8 mouse cellular contexts compared by ENCODE assay signal in the genomic region with DNA sequence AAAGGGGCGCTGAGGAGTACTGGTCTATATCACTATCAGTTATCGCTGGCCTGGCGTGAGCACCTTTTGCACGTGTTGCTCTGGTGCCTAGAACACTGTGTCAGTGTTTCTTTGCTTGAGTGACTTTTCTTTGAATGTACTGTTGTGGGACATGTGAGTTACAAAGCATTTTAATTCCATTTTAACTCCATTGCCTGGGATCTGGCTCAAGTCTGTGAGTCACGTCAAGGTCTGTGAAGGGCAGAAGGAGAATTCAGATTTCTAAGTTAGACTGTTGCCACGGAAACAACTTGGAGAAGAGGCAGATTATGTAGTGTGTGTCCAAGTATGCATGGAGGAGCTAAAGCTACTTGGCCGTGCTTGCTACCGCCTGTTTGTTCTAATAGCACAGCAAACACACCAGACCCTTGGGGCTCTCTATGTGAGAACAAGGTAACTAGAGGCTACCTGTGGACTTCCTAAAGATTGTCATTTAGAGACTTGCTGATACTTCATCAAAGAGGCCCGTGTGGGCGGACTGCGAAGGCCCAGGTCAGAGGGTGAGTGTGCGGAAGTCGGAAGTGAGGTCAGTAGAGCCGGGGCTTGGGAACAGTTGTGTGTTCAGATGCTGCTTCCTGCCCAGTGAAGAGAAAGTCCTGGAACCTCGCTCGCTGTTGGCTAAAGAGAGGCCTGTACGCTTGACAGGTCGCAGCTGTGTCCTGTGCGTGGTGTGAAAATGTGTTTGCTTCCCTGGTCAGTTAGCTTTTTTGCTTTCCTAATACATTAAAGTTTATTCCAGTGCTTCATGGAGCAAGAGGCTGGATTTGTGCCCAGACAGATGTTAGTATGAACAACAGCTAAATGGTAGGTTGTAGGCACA. TPM values are rescaled to one million over a fixed set of nuclear protein-coding genes. Genes with fewer than 3 reads are reported as not detected.
DNase-seq lines count a peak whose midpoint lies in the region; ATAC-seq and TF ChIP-seq lines count a peak whose summit lies in the region.

No protein-coding gene starts in this region.

- H3K4me1 ChIP-seq in bone marrow, adult 2 months (ENCODE audit: control insufficient read depth, insufficient read depth, low read length) = peaks cover 11% of the 10 kb centered on the region
- H3K4me1 ChIP-seq in liver, postnatal 0 days (ENCODE audit: insufficient read depth) = peaks cover 43% of the 10 kb centered on the region
- peaks cover 39% of the 10 kb centered on the region for H3K4me1 ChIP-seq in stomach, embryonic 14.5 days (ENCODE audit: control insufficient read depth, insufficient read depth, low read length)
- H3K4me1 ChIP-seq in cerebellum, adult 2 months (ENCODE audit: control insufficient read depth, insufficient read depth, low read length) = peaks cover 23% of the 10 kb centered on the region

- no peaks in the 10 kb centered on the region for H3K9me3 ChIP-seq in liver, postnatal 0 days (ENCODE audit: low read length)
- H3K9me3 ChIP-seq in stomach, embryonic 14.5 days (ENCODE audit: control insufficient read depth, low read depth, low read length) = no peaks in the 10 kb centered on the region

- WGBS in bone marrow, adult 2 months = 84% methylated on average over 19 of the region's 19 CpGs
- WGBS in liver, postnatal 0 days (ENCODE audit: insufficient replicate concordance) = 66% methylated on average over 19 of the region's 19 CpGs
- WGBS in stomach, embryonic 14.5 days = 59% methylated on average over 19 of the region's 19 CpGs
- WGBS in cerebellum, adult 2 months = 65% methylated on average over 19 of the region's 19 CpGs

- H3K4me2 ChIP-seq in liver, postnatal 0 days (ENCODE audit: low read depth, low read length) = no peak overlapping the region
- H3K4me2 ChIP-seq in stomach, embryonic 14.5 days (replicated peaks; ENCODE audit: low read depth, low read length) = no peak overlapping the region

- peak overlapping the region; percentile 11; the same call in 1 of the 2 replicates for H3K27ac ChIP-seq in bone marrow, adult 2 months (ENCODE audit: control insufficient read depth, insufficient read depth, low read depth, low read length, poor library complexity)
- H3K27ac ChIP-seq in liver, postnatal 0 days (ENCODE audit: low read depth) = peak overlapping the region; percentile 3
- H3K27ac ChIP-seq in stomach, embryonic 14.5 days (ENCODE audit: low read length) = peak overlapping the region; percentile 74
- no peak overlapping the region for H3K27ac ChIP-seq in cerebellum, adult 2 months (ENCODE audit: insufficient read depth, low read length)

- H3K27me3 ChIP-seq in liver, postnatal 0 days (ENCODE audit: insufficient read depth, low read length) = no peaks in the 10 kb centered on the region
- H3K27me3 ChIP-seq in stomach, embryonic 14.5 days (ENCODE audit: control insufficient read depth, insufficient read depth, low read length) = no peaks in the 10 kb centered on the region
- H3K27me3 ChIP-seq in cerebellum, adult 2 months (ENCODE audit: control insufficient read depth, insufficient read depth, low read length) = no peaks in the 10 kb centered on the region

- peak; percentile 64 to 83 for DNase-seq in adrenal gland, adult (ENCODE audit: inconsistent age in 2 of 2, low spot score in 1 of 2)
- DNase-seq in adrenal gland, postnatal 4 days (ENCODE audit: low spot score in 2 of 2) = no peak
- peak; percentile 85 to 86 for DNase-seq in heart, postnatal 10 days
- peak; percentile 30 for DNase-seq in liver, postnatal 0 days
- DNase-seq in layer of hippocampus, postnatal 14 days (ENCODE audit: low spot score in 2 of 2) = no peak
- no peak for DNase-seq in cerebellum, adult 2 months

- ATAC-seq in liver, postnatal 0 days = no peak
- peak; percentile 17; the same call in 1 of the 2 replicates for ATAC-seq in stomach, embryonic 14.5 days (ENCODE audit: insufficient number of reproducible peaks, insufficient read depth, low FRiP score, low read depth)

- no peak for TF ChIP-seq CTCF in bone marrow, adult 2 months (IDR thresholded peaks at IDR 0.05; ENCODE audit: control insufficient read depth, insufficient read depth, low read length)
- no peak for TF ChIP-seq CTCF in liver, postnatal 0 days (IDR thresholded peaks at IDR 0.05; ENCODE audit: low read depth)
- TF ChIP-seq CTCF in cerebellum, adult 2 months (IDR thresholded peaks at IDR 0.05; ENCODE audit: borderline replicate concordance, insufficient read depth, low read depth, low read length) = no peak

- intact Hi-C loops in heart, postnatal 10 days (cut with DNase I) = loop anchor here (2.0 kb wide), 1 partner anchor 38 kb away; no protein-coding TSS in a partner anchor

- TF ChIP-seq POLR2A in bone marrow, adult 2 months (IDR thresholded peaks at IDR 0.05; ENCODE audit: borderline replicate concordance, control insufficient read depth, low read depth, low read length) = no peak
- TF ChIP-seq POLR2A in cerebellum, adult 2 months (IDR thresholded peaks at IDR 0.05; ENCODE audit: borderline replicate concordance, insufficient read depth, low read length) = no peak

- H3K36me3 ChIP-seq in liver, postnatal 0 days (replicated peaks; ENCODE audit: insufficient read depth, low read length) = no peaks in the 10 kb centered on the region
- H3K36me3 ChIP-seq in stomach, embryonic 14.5 days (ENCODE audit: control insufficient read depth, insufficient read depth, low read length) = no peaks in the 10 kb centered on the region

- H3K9ac ChIP-seq in liver, postnatal 0 days (replicated peaks) = no peak overlapping the region
- no peak overlapping the region for H3K9ac ChIP-seq in stomach, embryonic 14.5 days (replicated peaks; ENCODE audit: low read depth, low read length)

- no peak for TF ChIP-seq EP300 in liver, postnatal 0 days (IDR thresholded peaks at IDR 0.05; ENCODE audit: low read depth)

- H3K4me3 ChIP-seq in bone marrow, adult 2 months (replicated peaks; ENCODE audit: control insufficient read depth, low read depth, low read length) = no peak overlapping the region
- no peak overlapping the region for H3K4me3 ChIP-seq in liver, postnatal 0 days (ENCODE audit: low read depth, low read length)
- no peak overlapping the region for H3K4me3 ChIP-seq in stomach, embryonic 14.5 days (ENCODE audit: low read depth, low read length)
- no peak overlapping the region for H3K4me3 ChIP-seq in cerebellum, adult 2 months (replicated peaks; ENCODE audit: insufficient read depth, low read depth, low read length)

RNA-seq across cellular contexts. Expression of a gene that starts 41.0 kb away (rescaled TPM):
- 10 to 100 TPM; 81.7 to 87.2 TPM for total RNA-seq in adrenal gland, postnatal 4 days (2021)
- polyA plus RNA-seq in bone marrow, adult 2 months (2011; ENCODE audit: insufficient read depth, insufficient read length, low replicate concordance, missing spikeins) = 21.3 and 43.6 TPM in 2 replicates
- 10 to 100 TPM; 79.2 to 83.7 TPM for total RNA-seq in heart, postnatal 10 days (2021)
- polyA plus RNA-seq in liver, postnatal 0 days (2015; fragmentation: Nextera tagmentation; extraction: Ambion mirVana) = 17.5 and 21.4 TPM in 2 replicates
- polyA plus RNA-seq in stomach, embryonic 14.5 days (2014; fragmentation: Nextera tagmentation; extraction: Ambion mirVana) = 85.5 and 93.2 TPM in 2 replicates
- total RNA-seq in layer of hippocampus, postnatal 14 days (2021) = 100 to 1,000 TPM; 119 to 124 TPM
- 80.2 and 89.4 TPM in 2 replicates for polyA plus RNA-seq in cerebellum, adult 2 months (2012; rRNA removed)

Comparison
In these comparisons a context has a peak if more than half of its experiments do, and no peak if none do; other contexts are left out.
1. DNase-seq: peak in adrenal gland, adult (2 of 2), heart, postnatal 10 days (2 of 2) and liver, postnatal 0 days (single experiment); none in adrenal gland, postnatal 4 days (0 of 2), layer of hippocampus, postnatal 14 days (0 of 2) and cerebellum, adult 2 months (0 of 2).